Mouse (Mus musculus): ENCODE results near the gene Dnah11. TPM values are rescaled to one million over a fixed set of nuclear protein-coding genes. Genes with fewer than 3 reads are reported as not detected.

Gene Dnah11
- polyA plus RNA-seq, 1 experiment from 2014 or later, result 0.07 TPM

- H3K4me2 ChIP-seq (replicated peaks), result no peak overlapping the region
- H3K27ac ChIP-seq, result no peak overlapping the region
- H3K36me3 ChIP-seq, result no peaks in the 10 kb centered on the region
- no peak overlapping the region for H3K9ac ChIP-seq (replicated peaks)
- no peaks in the 10 kb centered on the region for H3K9me3 ChIP-seq
- H3K27me3 ChIP-seq, result no peaks in the 10 kb centered on the region
- ATAC-seq, result no peak
- H3K4me1 ChIP-seq (replicated peaks), result no peaks in the 10 kb centered on the region
- 90% methylated on average over 5 of the region's 5 CpGs for WGBS
- no peak overlapping the region for H3K4me3 ChIP-seq (replicated peaks)
These were observed 41.9 kb downstream of the Dnah11 start for GRCm38 (mm10) chr12:118156986-118157385.

GRCm38 (mm10) chr12:118147521-118148033 is 51.3 kb downstream of the Dnah11 start:
- Histone ChIP-seq H3K4me2 (replicated peaks) (no peak overlapping the region), H3K4me1 (replicated peaks) (no peaks in the 10 kb centered on the region), H3K27ac (no peak overlapping the region), H3K36me3 (no peaks in the 10 kb centered on the region), H3K4me3 (replicated peaks) (no peak overlapping the region), H3K9ac (replicated peaks) (no peak overlapping the region), H3K9me3 (no peaks in the 10 kb centered on the region), H3K27me3 (no peaks in the 10 kb centered on the region)
- WGBS, result 85% methylated on average over 2 of the region's 2 CpGs
- no peak for ATAC-seq

DNA sequence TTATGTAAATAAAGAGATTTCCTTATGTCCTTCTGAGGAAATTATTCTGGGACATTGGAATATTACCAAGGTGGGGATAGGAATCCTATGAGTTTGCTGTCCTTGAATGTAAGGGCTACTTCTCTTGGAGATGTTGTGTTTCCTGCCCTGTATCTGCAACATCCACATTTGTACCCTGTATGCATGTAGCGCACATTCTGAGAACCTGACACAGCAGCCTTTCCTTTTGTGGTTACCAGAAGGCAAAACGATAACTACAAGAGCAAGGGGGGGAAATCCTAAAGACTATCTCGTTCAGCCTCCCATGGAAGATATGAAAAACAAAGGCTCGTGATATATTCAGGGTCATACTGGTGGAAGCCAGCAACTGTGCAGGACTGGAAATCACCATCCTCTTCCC is 70.7 kb downstream of the Dnah11 start:
- Histone ChIP-seq H3K36me3 (no peaks in the 10 kb centered on the region), H3K27me3 (no peaks in the 10 kb centered on the region), H3K4me2 (replicated peaks) (no peak overlapping the region), H3K27ac (no peak overlapping the region), H3K4me1 (replicated peaks) (no peaks in the 10 kb centered on the region), H3K9ac (replicated peaks) (no peak overlapping the region), H3K9me3 (no peaks in the 10 kb centered on the region), H3K4me3 (replicated peaks) (no peak overlapping the region)
- ATAC-seq, result no peak
- WGBS, result 89% methylated on average over 4 of the region's 4 CpGs

- H3K9me3 ChIP-seq, result no peaks in the 10 kb centered on the region
- H3K4me2 ChIP-seq (replicated peaks), result no peak overlapping the region
- H3K4me1 ChIP-seq (replicated peaks), result no peaks in the 10 kb centered on the region
- WGBS, result 97% methylated on average over 3 of the region's 3 CpGs
- no peak overlapping the region for H3K9ac ChIP-seq (replicated peaks)
- H3K27me3 ChIP-seq, result no peaks in the 10 kb centered on the region
- no peak for ATAC-seq
- no peak overlapping the region for H3K4me3 ChIP-seq (replicated peaks)
- H3K27ac ChIP-seq, result no peak overlapping the region
- H3K36me3 ChIP-seq, result no peaks in the 10 kb centered on the region
These were observed 79.2 kb downstream of the Dnah11 start for GRCm38 (mm10) chr12:118119668-118120067.

DNA sequence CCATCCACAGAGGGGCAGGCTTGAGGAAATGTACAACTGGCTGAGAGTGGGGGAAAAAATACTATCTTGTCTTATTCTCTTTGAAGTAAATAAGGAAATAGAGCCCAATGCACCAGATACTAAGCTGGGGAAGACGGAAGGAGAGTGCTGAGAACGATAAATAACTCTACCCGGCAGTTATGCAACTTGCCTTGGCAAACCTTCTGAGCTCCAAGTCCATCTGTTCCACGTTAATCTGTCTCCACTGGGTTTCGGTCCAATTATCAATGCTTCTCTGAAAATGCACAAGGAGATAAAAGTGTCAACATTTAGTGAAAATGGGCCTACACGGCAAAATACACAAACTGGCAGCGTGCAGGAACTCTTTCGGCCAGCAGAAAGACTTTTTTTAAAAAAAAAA is 86.2 kb downstream of the Dnah11 start:
- WGBS, result 90% methylated on average over 8 of the region's 8 CpGs
- no peak for ATAC-seq

GRCm38 (mm10) chr12:118111896-118112295 is 86.9 kb downstream of the Dnah11 start:
- Histone ChIP-seq H3K27me3 (no peaks in the 10 kb centered on the region), H3K4me3 (replicated peaks) (no peak overlapping the region), H3K9me3 (no peaks in the 10 kb centered on the region), H3K4me2 (replicated peaks) (no peak overlapping the region), H3K27ac (no peak overlapping the region), H3K4me1 (replicated peaks) (no peaks in the 10 kb centered on the region), H3K9ac (replicated peaks) (no peak overlapping the region), H3K36me3 (no peaks in the 10 kb centered on the region)
- WGBS, result 86% methylated on average over 3 of the region's 3 CpGs
- ATAC-seq, result no peak

More for the DNA sequence above, 86.2 kb downstream of the Dnah11 start:
- H3K4me2 ChIP-seq (replicated peaks), result no peak overlapping the region
- no peak overlapping the region for H3K9ac ChIP-seq (replicated peaks)
- H3K27me3 ChIP-seq, result no peaks in the 10 kb centered on the region
- H3K4me3 ChIP-seq (replicated peaks), result no peak overlapping the region
- no peaks in the 10 kb centered on the region for H3K4me1 ChIP-seq (replicated peaks)
- no peaks in the 10 kb centered on the region for H3K36me3 ChIP-seq
- no peak overlapping the region for H3K27ac ChIP-seq
- H3K9me3 ChIP-seq, result no peaks in the 10 kb centered on the region

DNA sequence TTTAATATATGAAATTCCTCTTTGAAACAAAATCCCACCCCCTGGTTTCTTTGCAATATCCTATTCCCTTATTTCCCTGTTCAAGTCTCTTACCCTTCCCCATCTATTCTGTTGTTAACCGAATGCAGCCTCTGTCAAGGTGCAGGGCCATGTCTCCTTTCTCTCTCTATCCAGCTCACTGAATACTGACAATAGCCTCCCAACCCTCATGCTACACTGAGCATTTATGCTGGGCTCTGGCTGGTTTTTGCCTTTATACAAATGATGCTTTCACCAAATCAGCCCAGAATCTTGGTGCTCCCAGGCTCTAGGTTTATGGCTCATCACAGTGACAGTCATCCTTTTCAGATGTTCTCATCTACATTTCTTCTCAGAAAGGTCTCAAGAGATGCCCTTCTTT is 91.1 kb downstream of the Dnah11 start:
- H3K27me3 ChIP-seq, result no peaks in the 10 kb centered on the region
- WGBS, result 61% methylated on average over 1 of the region's 1 CpGs

GRCm38 (mm10) chr12:118104520-118104919 is 94.3 kb downstream of the Dnah11 start:
- Histone ChIP-seq H3K4me3 (replicated peaks) (no peak overlapping the region), H3K4me1 (replicated peaks) (no peaks in the 10 kb centered on the region), H3K27me3 (no peaks in the 10 kb centered on the region), H3K4me2 (replicated peaks) (no peak overlapping the region), H3K9me3 (no peaks in the 10 kb centered on the region), H3K9ac (replicated peaks) (no peak overlapping the region), H3K27ac (no peak overlapping the region), H3K36me3 (no peaks in the 10 kb centered on the region)
- 75% methylated on average over 4 of the region's 4 CpGs for WGBS
- no peak for ATAC-seq

More for the DNA sequence above, 91.1 kb downstream of the Dnah11 start:
- ATAC-seq, result no peak
- H3K9ac ChIP-seq (replicated peaks), result no peak overlapping the region
- no peak overlapping the region for H3K4me3 ChIP-seq (replicated peaks)
- H3K9me3 ChIP-seq, result no peaks in the 10 kb centered on the region
- no peak overlapping the region for H3K4me2 ChIP-seq (replicated peaks)
- no peaks in the 10 kb centered on the region for H3K4me1 ChIP-seq (replicated peaks)
- no peaks in the 10 kb centered on the region for H3K36me3 ChIP-seq
- no peak overlapping the region for H3K27ac ChIP-seq

DNA sequence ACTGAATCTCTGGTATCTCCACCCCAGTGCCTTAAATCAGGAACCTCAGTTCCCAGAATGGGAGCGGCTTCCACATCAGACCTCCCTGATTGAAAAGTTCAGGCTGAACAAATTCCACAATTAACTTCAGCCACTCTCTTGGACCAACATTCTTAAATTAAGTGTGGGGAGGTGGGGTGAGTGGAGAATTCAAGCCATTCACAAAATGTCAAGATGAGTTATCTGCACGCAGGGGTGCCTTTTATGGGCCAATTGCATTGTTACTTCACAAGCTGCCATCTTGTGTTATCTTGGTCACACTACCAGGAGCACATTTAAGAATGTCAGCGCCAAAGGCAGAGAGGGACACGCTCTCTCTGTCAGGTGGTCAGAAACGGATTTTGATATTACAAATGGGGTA is 99.1 kb downstream of the Dnah11 start:
- H3K27me3 ChIP-seq, result no peaks in the 10 kb centered on the region
- no peaks in the 10 kb centered on the region for H3K9me3 ChIP-seq
- WGBS, result 45% methylated on average over 5 of the region's 5 CpGs
- no peak for ATAC-seq
- H3K4me1 ChIP-seq (replicated peaks), result no peaks in the 10 kb centered on the region
- no peak overlapping the region for H3K4me3 ChIP-seq (replicated peaks)
- H3K4me2 ChIP-seq (replicated peaks), result no peak overlapping the region
- H3K27ac ChIP-seq, result no peak overlapping the region
- H3K9ac ChIP-seq (replicated peaks), result no peak overlapping the region
- no peaks in the 10 kb centered on the region for H3K36me3 ChIP-seq

DNA sequence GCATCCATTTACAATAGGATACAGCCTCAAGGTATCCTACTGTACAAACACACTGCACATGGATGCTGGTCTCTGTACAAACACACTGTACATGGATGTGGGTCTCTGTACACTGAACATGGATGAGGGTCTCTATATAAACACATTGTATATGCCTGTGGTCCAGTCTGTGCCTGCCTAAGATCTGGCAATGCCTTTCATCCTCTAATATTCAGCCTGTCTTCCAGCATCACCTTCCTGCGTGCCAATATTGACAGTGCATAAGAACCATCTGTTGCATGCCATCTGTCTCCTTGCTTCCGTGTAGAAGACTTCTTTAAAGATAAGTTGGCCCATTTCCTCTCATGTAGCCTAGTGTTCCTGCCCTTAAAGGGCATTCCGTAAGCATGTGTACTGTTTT is 100.6 kb downstream of the Dnah11 start:
- no peaks in the 10 kb centered on the region for H3K9me3 ChIP-seq
- H3K4me2 ChIP-seq (replicated peaks), result no peak overlapping the region
- no peaks in the 10 kb centered on the region for H3K4me1 ChIP-seq (replicated peaks)
- no peak overlapping the region for H3K27ac ChIP-seq
- no peak overlapping the region for H3K9ac ChIP-seq (replicated peaks)
- no peaks in the 10 kb centered on the region for H3K36me3 ChIP-seq
- no peak for ATAC-seq
- WGBS, result 83% methylated on average over 3 of the region's 3 CpGs
- no peak overlapping the region for H3K4me3 ChIP-seq (replicated peaks)
- H3K27me3 ChIP-seq, result no peaks in the 10 kb centered on the region

DNA sequence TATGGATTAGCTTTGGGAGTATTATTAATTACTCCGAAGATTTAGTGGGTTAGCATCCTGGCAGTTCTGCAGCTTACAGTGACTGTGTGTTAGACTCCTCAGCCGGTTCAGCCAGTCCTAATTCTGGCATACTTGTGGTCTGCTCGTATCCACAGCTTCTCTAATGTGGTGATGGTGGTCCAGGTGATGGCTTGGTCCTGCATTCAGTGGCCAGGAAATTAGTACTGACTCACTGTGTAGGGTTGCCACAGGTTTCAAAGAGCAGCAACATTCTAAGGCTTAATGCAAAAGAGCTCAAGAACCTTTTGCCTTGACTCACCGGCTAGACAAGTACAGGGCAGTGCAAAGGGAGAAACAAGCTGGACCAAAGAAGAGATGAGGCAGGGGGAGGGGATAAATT is 103.9 kb downstream of the Dnah11 start:
- H3K4me3 ChIP-seq (replicated peaks), result no peak overlapping the region
- H3K4me2 ChIP-seq (replicated peaks), result no peak overlapping the region
- no peaks in the 10 kb centered on the region for H3K27me3 ChIP-seq
- no peak for ATAC-seq
- H3K9me3 ChIP-seq, result no peaks in the 10 kb centered on the region
- WGBS, result 90% methylated on average over 4 of the region's 4 CpGs
- H3K36me3 ChIP-seq, result no peaks in the 10 kb centered on the region
- H3K9ac ChIP-seq (replicated peaks), result no peak overlapping the region
- no peaks in the 10 kb centered on the region for H3K4me1 ChIP-seq (replicated peaks)
- H3K27ac ChIP-seq, result no peak overlapping the region

- 76% methylated on average over 1 of the region's 1 CpGs for WGBS
- Histone ChIP-seq H3K4me1 (replicated peaks) (no peaks in the 10 kb centered on the region), H3K9me3 (no peaks in the 10 kb centered on the region)
These were observed 113.6 kb downstream of the Dnah11 start for GRCm38 (mm10) chr12:118085291-118085690.

GRCm38 (mm10) chr12:118084806-118085205 is 114.0 kb downstream of the Dnah11 start:
- WGBS, result 87% methylated on average over 3 of the region's 3 CpGs
- no peak overlapping the region for H3K27ac ChIP-seq
- no peak for ATAC-seq

More at GRCm38 (mm10) chr12:118085291-118085690, 113.6 kb downstream of the Dnah11 start:
- Histone ChIP-seq H3K4me2 (replicated peaks) (no peak overlapping the region), H3K27ac (no peak overlapping the region), H3K27me3 (no peaks in the 10 kb centered on the region), H3K4me3 (replicated peaks) (no peak overlapping the region), H3K9ac (replicated peaks) (no peak overlapping the region), H3K36me3 (no peaks in the 10 kb centered on the region)
- ATAC-seq, result no peak

More at GRCm38 (mm10) chr12:118084806-118085205, 114.0 kb downstream of the Dnah11 start:
- H3K36me3 ChIP-seq, result no peaks in the 10 kb centered on the region
- H3K4me2 ChIP-seq (replicated peaks), result no peak overlapping the region
- H3K4me1 ChIP-seq (replicated peaks), result no peaks in the 10 kb centered on the region
- no peaks in the 10 kb centered on the region for H3K9me3 ChIP-seq
- no peak overlapping the region for H3K9ac ChIP-seq (replicated peaks)
- H3K4me3 ChIP-seq (replicated peaks), result no peak overlapping the region
- H3K27me3 ChIP-seq, result no peaks in the 10 kb centered on the region
